Mouse (Mus musculus) hindbrain, postnatal 0 days (tissue): Measurements from ENCODE around the gene Usp40. TPM values are rescaled to one million over a fixed set of nuclear protein-coding genes. Genes with fewer than 3 reads are reported as not detected.

Experiments used
- ATAC-seq: fragments of 200-750 bp; cut with Nextera tagmentation; 2 replicates; pipeline ENCODE4 v1.8.0; 2017; ENCODE audit warnings: mild to moderate bottlenecking, moderate TSS enrichment, moderate library complexity
- DNase-seq: peaks from one replicate; pipeline ENCODE4 v3.0.0-alpha.2; 2015; ENCODE audit warnings: low spot score
- H3K27ac ChIP-seq: fragments of 300-500 bp; sonication (generic); 2 replicates; pipeline ENCODE4 v1.5.1; 2014; ENCODE audit warnings: mild to moderate bottlenecking
- H3K27me3 ChIP-seq: fragments of 300-500 bp; sonication (generic); 2 replicates; pipeline ENCODE4 v1.6.1; 2014; ENCODE audit warnings: low read length, mixed read lengths; ENCODE audit not compliant: insufficient read depth
- H3K36me3 ChIP-seq: fragments of 300-500 bp; sonication (generic); 2 replicates; pipeline ENCODE4 v1.6.1; 2014; ENCODE audit warnings: low read length, mixed read lengths; ENCODE audit not compliant: insufficient read depth
- H3K4me1 ChIP-seq: fragments of 300-500 bp; sonication (generic); 2 replicates; pipeline ENCODE4 v1.6.1; 2014; ENCODE audit warnings: antibody characterized with exemption, low read length, mixed read lengths; ENCODE audit not compliant: insufficient read depth
- H3K4me2 ChIP-seq: fragments of 300-500 bp; sonication (generic); 2 replicates; pipeline ENCODE4 v1.6.1; 2014; ENCODE audit warnings: low read depth, mild to moderate bottlenecking, low read length, moderate library complexity, mixed read lengths
- H3K4me3 ChIP-seq: fragments of 300-500 bp; sonication (generic); 2 replicates; pipeline ENCODE4 v1.5.1; 2014; ENCODE audit warnings: low read length
- H3K9ac ChIP-seq: fragments of 300-500 bp; sonication (generic); replicated peaks from 2 replicates; pipeline ENCODE4 v1.6.1; 2014; ENCODE audit warnings: mild to moderate bottlenecking, low read length, moderate library complexity, mixed read lengths
- H3K9me3 ChIP-seq: fragments of 300-500 bp; sonication (generic); 2 replicates; pipeline ENCODE4 v1.6.1; 2016; ENCODE audit warnings: low read length, mixed read lengths
- CTCF ChIP-seq: IDR thresholded peaks from 2 replicates; pipeline ENCODE4 v1.5.1; 2016; ENCODE audit warnings: antibody characterized with exemption, control low read depth, low read depth
- WGBS: fragments of 180-500 bp; shearing (Covaris S2); extraction: QIAGEN DNeasy Blood & Tissue Kit; methylation state at CpG from one replicate; pipeline ENCODE4 v1.1.7; 2014; 5-methylcytosine and 5-hydroxymethylcytosine counted together
- polyA plus RNA-seq: library from polyadenylated mRNA; unstranded; fragments of >200 nt; fragmentation: Nextera tagmentation; extraction: Ambion mirVana; gene quantifications from 2 replicates; pipeline ENCODE4 v1.2.1, GENCODE M21; 2015
- total RNA-seq: library from RNA; depleted of rRNA; stranded (reverse); fragments of >200 nt; gene quantifications from 2 replicates; pipeline ENCODE4 v1.2.3, GENCODE M21; 2014

The Usp40 gene
- total and polyA plus RNA-seq, 2 experiments from 2014 or later = 9.2 to 18.2 TPM

GRCm38 (mm10) chr1:88014671-88015070 lies 6.3 kb upstream of the Usp40 start:
- DNase-seq (no peak), ATAC-seq (no peak)
- Histone ChIP-seq H3K4me1 (no peaks in the 10 kb centered on the region), H3K9me3 (no peaks in the 10 kb centered on the region), H3K36me3 (no peaks in the 10 kb centered on the region), H3K27me3 (no peaks in the 10 kb centered on the region), H3K27ac (no peak overlapping the region), H3K4me3 (no peak overlapping the region), H3K9ac (no peak overlapping the region), H3K4me2 (no peak overlapping the region)
- WGBS = 94% methylated on average over 4 of the region's 4 CpGs
- no peak for TF ChIP-seq CTCF

- no peaks in the 10 kb centered on the region for H3K36me3 ChIP-seq
- H3K27me3 ChIP-seq = no peaks in the 10 kb centered on the region
- no peak overlapping the region for H3K4me3 ChIP-seq
- H3K27ac ChIP-seq = no peak overlapping the region
- no peaks in the 10 kb centered on the region for H3K4me1 ChIP-seq
- H3K9me3 ChIP-seq = no peaks in the 10 kb centered on the region
- H3K9ac ChIP-seq = no peak overlapping the region
- WGBS = 90% methylated on average over 4 of the region's 4 CpGs
- no peak overlapping the region for H3K4me2 ChIP-seq
- DNase-seq (no peak), ATAC-seq (no peak)
- TF ChIP-seq CTCF = no peak
Measured at GRCm38 (mm10) chr1:88014194-88014593, 5.8 kb upstream of the Usp40 start.

GRCm38 (mm10) chr1:88013726-88014125 lies 5.4 kb upstream of the Usp40 start:
- ATAC-seq (no peak), DNase-seq (no peak)
- Histone ChIP-seq H3K27ac (no peak overlapping the region), H3K9me3 (no peaks in the 10 kb centered on the region), H3K4me1 (no peaks in the 10 kb centered on the region), H3K9ac (no peak overlapping the region), H3K4me3 (no peak overlapping the region), H3K27me3 (no peaks in the 10 kb centered on the region), H3K4me2 (no peak overlapping the region), H3K36me3 (no peaks in the 10 kb centered on the region)
- 79% methylated on average over 3 of the region's 3 CpGs for WGBS
- TF ChIP-seq CTCF = no peak

GRCm38 (mm10) chr1:88009521-88009920 lies 1.2 kb upstream of the Usp40 start:
- Histone ChIP-seq H3K27ac (no peak overlapping the region), H3K4me1 (no peaks in the 10 kb centered on the region), H3K27me3 (no peaks in the 10 kb centered on the region), H3K4me2 (no peak overlapping the region), H3K4me3 (no peak overlapping the region), H3K9ac (no peak overlapping the region), H3K9me3 (no peaks in the 10 kb centered on the region), H3K36me3 (no peaks in the 10 kb centered on the region)
- no peak for TF ChIP-seq CTCF
- WGBS = 73% methylated on average over 3 of the region's 3 CpGs
- ATAC-seq (no peak), DNase-seq (no peak)

GRCm38 (mm10) chr1:88008735-88009134 lies 384 bp upstream of the Usp40 start:
- Histone ChIP-seq H3K4me3 (peak overlapping the region; percentile 61), H3K27me3 (no peaks in the 10 kb centered on the region), H3K36me3 (no peaks in the 10 kb centered on the region), H3K9ac (peak overlapping the region; percentile 82), H3K4me2 (peak overlapping the region; percentile 58), H3K4me1 (no peaks in the 10 kb centered on the region), H3K27ac (no peak overlapping the region; the same call in 1 of the 2 replicates), H3K9me3 (no peaks in the 10 kb centered on the region)
- 50% methylated on average over 4 of the region's 4 CpGs for WGBS
- ATAC-seq (peak; percentile 31; the same call in 1 of the 2 replicates), DNase-seq (no peak)
- no peak for TF ChIP-seq CTCF

- Histone ChIP-seq H3K9ac (peak overlapping the region; percentile 82), H3K9me3 (no peaks in the 10 kb centered on the region), H3K27me3 (no peaks in the 10 kb centered on the region), H3K36me3 (no peaks in the 10 kb centered on the region), H3K4me2 (peak overlapping the region; percentile 58), H3K27ac (peak overlapping the region; percentile 92), H3K4me3 (peak overlapping the region; percentile 61), H3K4me1 (no peaks in the 10 kb centered on the region)
- no peak for DNase-seq
- 4% methylated on average over 5 of the region's 5 CpGs for WGBS
- no peak for TF ChIP-seq CTCF
- peak; percentile 38 for ATAC-seq
Measured at GRCm38 (mm10) chr1:88007692-88008210, 600 bp downstream of the Usp40 start.

- Histone ChIP-seq H3K36me3 (peaks cover 56% of the 10 kb centered on the region), H3K4me2 (no peak overlapping the region), H3K9me3 (no peaks in the 10 kb centered on the region), H3K9ac (no peak overlapping the region), H3K27ac (no peak overlapping the region), H3K27me3 (no peaks in the 10 kb centered on the region), H3K4me3 (no peak overlapping the region), H3K4me1 (no peaks in the 10 kb centered on the region)
- DNase-seq (no peak), ATAC-seq (no peak)
- no peak for TF ChIP-seq CTCF
- 97% methylated on average over 2 of the region's 2 CpGs for WGBS
Measured at GRCm38 (mm10) chr1:87992716-87993115, 15.6 kb downstream of the Usp40 start.
